Mouse (Mus musculus): ENCODE measurements around the gene Ints11.

Ints11 gene

DNA sequence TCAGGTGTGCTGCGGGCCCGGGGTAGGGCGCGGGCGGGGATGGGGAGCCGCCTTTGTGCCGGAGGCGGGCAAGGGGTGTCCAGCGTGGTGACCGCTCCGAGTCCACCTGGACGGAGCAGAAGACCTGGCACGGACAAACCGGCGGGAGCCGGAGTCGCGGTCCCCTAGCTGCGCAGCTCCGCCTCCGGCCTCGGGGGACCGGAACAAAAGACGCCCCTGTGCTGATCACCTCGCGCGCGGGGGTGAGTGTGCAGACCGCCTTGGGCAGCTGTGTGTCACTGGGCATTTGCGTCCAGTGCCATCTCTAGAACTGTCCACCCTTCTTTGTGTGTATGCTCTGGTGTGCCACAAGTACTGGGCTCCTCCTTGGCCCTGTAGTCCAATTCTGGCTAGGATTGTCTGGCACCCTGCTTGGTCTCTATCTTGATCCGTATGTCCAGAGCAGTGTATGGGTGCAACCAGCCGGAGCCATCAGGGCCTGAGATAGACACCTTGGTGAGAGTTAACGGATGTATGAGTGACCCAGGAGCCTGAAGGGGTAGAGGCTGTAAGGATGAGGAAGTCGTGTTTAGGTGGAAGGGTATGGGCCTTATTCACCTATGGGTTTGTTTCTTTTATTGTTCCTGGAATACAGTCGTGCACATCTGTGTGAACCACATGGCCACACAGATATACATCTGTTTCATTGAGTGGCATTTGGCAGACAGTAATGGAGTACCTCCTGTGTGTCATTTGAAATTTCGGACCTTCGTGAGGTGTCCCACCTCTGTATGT is 23.3 kb downstream of the Ints11 start:
- DNase-seq: peak; percentile 67

DNA sequence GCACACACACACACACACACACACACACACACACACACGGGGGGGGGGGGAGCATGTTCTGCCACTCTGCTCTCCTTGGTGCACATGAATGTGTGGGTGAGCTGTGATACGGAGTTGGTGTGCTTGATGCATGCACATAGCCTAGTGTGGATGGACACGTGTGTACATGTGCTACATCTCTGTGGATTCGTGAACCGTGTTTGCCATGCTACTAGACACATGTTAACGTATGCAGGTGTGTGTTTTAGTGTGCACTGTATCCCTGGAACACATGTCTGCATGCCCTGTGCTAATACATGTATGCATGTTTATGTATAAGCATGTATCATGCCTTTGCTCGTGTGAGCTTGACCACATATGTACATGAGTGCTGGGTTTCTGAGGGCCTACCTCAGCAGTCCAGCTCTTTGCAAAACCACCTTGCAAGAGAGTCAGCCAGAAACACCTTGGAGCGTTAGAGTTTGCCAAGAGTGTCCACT is 23.9 kb downstream of the Ints11 start:
- DNase-seq: peak; percentile 43

DNA sequence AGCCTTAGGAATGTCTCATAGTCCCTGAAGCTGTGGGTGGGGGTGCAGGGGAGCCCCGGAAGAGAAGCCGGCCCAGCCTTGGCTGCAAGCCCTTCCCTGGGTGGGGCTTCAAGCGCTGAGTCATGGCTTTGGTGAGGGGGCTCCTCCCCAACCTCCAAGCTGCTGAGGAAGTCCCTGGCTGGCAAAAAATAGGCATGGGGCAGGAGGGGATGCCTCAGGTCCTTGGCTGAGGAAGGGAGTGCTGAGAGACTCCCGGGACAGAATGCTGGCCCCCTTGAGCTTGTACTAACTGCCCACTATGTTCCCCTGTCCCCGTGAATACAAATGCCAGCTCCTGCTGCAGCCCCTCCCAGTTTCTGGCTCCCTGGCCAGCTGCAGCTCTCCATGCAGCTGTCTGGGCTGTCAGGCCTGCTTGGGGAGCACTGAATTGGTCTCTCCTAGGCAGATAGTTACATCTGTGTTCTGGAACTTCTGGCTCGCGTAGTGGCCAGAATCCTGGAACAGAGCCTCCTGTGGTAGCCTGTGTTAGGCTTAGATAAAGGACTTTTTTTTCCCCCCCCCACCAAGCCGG is 25.1 kb downstream of the Ints11 start:
- DNase-seq: peak; percentile 60

DNA sequence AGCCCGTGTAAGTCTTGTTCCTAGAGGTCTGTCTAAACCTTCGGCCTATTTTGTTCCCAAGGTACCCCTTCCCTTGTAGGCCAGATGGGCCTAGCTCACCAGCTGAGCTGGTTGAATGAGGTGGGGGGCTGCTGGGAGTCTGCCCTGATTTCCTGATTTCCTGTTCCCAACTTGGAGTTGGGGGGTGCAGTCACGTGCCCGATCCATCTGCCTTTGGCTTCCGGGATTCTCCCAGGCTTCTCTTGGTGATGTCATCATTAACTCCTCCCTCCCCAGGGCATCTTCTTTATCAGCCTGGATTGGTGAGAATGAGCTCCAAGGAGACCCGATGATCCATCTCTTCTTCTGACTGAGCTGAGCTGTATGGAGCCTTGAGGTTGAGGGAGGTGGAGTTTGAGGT is 25.9 kb downstream of the Ints11 start:
- DNase-seq: peak; percentile 88

DNA sequence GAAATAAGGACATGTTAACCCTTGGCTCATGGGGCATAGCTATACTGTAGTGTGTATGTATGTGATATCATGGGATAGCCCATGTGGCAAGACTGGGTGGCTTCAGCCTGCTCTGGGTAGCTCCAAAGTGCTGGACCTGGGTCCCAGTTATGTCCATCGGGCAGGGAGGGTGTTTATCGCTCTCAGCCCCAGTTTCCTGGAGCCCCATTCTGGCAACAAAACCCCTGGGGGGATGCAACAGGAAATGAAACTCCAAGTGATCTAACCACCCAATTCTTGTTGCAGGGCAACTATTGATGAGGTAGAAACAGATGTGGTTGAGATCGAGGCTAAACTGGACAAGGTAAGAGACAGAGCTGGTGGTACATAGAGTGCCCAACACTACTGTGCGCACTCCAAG is 26.5 kb downstream of the Ints11 start:
- DNase-seq: peak; percentile 34

DNA sequence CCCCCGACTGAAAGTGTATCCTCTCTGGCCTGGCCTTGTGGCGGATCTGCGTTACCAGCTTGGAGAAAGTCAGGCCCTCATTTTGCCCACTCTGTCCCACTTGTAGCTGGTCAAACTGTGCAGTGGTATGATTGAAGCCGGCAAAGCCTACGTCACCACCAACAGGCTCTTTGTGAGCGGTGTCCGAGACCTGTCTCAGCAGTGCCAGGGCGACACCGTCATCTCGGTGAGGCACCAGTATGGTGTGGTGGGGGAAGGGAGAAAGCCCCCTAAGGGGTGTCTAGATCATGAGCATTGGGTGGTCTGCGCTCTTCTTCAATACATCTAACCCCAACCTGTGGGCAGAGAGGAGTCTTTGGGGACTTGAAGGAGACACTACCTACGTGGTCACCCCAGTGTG is 27.1 kb downstream of the Ints11 start:
- no peak for DNase-seq

DNA sequence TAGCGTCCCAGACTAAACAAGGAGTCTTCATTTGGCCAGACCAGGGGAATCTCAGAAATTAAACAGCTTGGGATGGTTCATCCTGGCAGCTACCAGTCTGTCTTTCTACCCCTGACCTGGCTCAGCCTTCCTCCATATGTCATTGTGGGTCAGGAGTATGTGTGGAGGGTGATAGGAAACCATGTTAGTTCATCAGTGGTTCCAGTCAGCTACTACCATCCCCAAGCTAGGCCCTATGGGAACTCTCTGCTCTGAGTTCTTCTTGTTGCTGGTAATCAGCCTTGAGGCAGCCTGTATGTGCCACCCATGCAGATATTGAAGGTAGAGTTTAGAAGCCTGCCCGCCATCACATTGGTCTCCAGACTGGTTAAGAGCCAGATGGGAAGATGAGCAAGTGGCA is 29.0 kb downstream of the Ints11 start:
- peak; percentile 17 for DNase-seq

DNA sequence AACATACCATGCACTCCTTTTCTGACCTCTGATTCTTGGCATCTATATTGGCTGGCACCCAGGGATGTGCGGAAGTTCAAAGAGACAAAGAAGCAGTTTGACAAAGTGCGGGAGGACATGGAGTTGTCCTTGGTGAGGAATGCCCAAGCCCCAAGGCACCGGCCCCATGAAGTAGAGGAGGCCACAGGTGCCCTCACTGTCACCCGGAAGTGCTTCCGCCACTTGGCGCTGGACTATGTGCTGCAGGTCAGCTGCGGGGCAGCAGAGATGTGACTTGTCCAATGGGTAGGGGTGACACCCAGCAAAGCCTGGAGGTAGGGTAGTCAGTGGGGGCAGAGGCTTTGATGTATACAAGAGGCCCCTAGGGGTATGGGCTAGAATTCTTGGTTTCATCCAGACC is 30.0 kb downstream of the Ints11 start:
- peak; percentile 5 for DNase-seq

DNA sequence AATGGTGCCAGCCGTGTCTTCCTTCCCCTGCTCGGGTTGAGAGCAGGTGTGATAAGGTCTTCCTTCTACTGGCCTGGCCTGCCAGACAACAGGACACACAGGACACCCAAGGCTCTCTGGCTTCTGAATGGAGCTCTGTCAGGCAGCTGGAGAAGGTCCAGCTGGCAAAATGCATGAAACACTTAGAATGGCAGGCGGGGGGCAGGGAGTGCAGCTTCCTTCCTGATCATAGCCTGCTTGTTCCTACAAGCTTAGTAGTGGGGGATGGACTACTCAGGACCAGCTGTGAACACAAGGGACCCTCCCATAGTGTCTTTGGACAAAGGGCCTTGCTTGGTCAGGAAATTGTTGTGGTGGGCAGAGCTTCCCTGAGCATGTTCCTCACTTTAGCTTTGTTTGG is 31.9 kb downstream of the Ints11 start:
- DNase-seq: peak; percentile 29

DNA sequence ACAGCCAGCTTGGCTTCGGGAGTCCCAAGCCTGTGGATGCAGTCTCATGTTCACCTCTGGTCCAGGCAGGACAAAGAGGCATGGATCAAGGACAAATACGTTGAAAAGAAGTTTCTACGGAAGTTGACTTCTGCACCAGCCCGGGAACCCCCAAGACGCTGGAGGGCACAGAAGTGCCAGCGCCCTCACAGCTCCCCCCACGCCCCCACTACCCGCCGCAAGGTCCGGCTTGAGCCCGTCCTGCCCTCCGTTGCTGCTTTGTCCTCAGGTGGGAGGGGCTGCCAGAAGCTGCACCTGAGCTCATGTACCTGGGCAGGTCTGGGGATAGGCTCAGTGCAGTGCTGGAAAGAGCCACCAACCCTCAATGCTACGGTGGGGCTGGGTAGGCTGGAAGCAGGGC is 33.9 kb downstream of the Ints11 start:
- DNase-seq: peak; percentile 2

DNA sequence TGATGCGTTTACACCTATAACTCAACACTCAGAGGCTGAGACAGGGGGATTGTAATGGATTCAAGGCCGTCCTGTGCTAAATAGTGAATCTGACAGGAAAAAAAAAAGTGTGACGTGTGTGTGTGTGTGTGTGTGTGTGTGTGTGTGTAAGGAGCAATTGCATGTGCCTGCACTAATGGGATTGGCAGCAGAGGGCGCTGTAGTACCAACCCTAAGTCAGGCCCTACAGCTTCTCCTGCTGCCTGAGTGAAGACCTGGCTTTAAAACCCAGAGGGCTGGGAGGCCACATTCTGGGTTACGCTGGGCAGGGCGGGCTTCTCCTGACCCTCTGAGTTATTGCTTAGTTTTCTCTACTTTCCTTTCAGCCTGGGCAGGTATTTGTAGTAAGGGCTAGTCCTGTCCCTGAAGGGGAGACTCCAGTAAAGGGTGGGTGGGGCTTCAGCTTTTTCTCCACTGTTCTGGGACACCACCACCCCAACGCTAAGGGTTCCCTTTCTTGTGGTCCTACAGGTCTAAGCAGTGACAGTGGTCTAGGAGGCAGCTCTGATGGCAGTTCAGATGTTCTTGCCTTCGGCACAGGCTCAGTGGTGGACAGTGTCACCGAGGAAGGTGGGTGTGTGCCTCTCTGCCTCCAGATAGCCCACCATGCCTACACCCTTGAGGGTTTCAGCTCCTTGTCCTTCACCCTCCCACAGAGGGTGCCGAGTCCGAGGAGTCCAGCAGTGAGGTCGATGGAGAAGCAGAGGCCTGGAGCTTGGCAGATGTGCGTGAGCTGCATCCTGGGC is 35.2 kb downstream of the Ints11 start:
- peak; percentile 23 for DNase-seq

DNA sequence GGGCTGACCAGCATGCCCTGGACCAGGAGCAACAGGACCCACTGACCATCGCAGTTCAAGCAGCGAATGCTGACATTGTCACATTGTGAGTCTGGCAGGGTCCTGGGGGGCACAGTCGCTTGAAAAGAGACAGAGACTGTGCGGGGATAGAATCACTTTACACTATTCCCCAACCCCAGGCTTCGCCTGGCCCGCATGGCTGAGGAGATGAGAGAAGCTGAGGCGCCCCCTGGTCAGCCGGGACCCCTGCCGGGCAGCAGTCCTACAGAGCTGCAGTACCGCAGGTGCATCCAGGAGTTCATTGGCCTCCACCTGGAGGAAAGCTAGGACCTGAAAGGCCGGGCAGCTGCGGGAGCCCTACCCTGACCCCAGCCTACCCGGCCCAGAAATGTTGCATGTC is 36.3 kb downstream of the Ints11 start:
- DNase-seq: peak; percentile 1

DNA sequence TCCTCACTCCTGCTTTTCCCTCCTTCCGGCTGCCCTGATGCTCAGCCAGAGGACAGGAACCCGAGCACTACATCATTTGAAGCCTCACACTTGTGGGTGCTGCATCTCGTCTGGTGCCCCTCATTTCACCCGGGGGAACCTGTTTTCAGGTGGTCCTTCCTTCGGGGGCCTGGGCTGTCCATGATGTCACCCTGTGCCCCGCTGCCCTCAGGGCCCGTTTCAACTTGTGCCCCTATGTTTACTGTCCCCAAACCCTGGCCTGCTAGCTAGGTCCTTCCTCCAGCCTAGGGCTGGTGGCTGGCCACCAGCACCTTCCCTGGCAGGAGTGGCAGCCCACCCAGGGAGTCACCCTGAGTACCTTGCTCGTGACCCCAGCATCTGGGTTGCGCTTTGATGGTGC is 36.8 kb downstream of the Ints11 start:
- DNase-seq: no peak

DNA sequence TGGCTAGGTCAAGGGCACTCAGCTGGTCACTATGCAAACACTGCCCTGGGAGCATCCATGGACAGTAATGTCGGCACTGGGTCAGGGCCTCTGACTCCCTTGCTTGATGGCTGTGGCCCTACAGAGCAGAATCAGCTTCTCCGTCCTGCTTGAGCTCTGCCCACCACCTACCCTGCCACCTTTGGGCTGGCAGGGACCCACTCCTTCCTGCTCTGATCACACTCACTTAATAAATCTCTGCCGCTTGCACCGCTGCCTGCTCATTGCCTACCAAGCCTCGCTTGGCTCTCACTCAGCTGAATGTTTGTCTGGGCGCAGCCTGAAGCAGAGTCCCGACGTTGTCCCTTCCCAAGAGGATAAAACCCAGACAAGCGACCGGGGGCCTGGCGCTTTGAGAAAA is 37.7 kb downstream of the Ints11 start:
- no peak for DNase-seq

DNA sequence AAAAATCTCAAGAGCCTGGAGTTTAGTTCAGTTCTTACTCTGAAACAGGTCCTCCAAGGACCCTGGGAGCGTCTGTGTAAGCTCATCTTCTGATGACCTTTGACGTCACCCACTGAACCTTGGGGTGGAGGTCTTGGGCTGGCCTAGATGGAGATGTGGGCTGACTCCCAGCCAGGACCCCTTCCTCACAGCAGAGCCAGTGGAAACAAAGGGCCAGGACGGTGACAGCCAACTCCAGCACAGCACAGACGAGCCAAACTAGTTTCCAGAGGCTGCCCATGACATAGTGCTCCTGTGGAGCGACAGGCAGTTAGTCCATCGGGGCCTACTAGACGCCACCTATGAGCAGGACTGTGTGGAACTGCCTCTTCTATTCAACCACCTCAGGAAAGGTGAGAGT is 38.9 kb downstream of the Ints11 start:
- no peak for DNase-seq

DNA sequence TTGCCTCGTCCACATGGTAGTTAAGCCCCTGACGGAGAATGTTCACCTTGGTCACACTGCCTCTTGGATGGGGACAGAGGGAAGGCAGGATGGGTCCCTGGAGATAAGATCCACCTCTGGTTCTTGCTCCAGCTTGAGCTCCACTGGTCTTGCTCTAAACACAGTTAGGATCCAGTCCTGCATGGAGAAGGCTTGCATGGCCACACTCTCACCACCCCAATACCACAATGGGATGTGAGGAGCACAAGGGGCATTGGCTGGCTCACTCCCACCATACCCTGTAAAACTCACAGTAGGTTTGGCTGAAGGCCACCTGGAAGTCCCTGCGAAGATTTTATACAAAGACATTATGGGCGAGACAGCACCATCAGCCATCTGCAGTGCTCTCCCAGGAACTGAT is 39.4 kb downstream of the Ints11 start:
- peak; percentile 1 for DNase-seq

DNA sequence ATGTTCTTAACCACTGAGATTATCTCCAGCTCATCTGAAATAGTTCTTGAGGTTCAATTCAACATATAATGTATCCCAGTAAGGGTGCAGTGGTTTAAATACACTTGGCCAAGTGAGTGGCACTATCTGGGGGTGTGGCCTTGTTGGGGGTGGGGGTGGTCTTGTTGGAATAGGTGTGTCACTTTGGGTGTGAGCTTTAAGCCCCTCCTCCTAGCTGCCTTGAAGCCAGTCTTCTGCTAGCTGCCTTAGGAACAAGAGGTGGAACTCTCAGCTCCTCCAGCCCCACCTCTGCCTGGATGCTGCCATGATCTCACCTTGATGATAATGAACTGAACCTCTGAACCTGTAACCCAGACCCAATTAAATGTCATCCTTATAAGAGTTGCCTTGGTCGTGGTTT is 62.7 kb downstream of the Ints11 start:
- DNase-seq: no peak
